Mouse (Mus musculus): ENCODE measurements at regions not wholly inside any gene's neighbourhood (a gene's known extent, or its start where the extent isn't known, plus 50 kb on each side); places are given as distances from the start of the nearest gene placed in this dataset.

DNA sequence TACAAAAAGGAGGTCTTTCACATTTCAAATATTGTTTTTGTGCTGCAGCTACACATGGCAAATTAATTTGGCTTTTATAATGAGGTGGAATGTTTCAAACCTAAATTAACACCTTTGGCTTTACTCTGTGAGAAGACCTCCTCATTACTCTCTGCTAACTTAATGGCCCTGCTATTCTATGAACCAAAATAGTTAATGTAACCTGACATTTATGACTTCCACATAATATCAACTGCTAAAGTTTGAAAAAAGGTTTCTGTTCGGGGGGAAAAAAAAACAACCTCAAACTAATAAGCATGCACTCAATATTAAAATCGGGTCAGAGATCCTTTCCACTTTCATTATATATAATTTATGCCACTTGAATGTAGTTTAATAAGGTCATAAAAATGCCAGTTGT, 197.2 kb upstream of the Cep162 start:
- DNase-seq, result no peak

- DNase-seq, result no peak
Measured at GRCm38 (mm10) chr9:87443467-87444235, 188.3 kb upstream of the Cep162 start.

- no peak for DNase-seq
Measured at GRCm38 (mm10) chr9:87432072-87432471, 176.7 kb upstream of the Cep162 start.

- DNase-seq, result no peak
Measured at GRCm38 (mm10) chr9:87431523-87431922, 176.2 kb upstream of the Cep162 start.

- peak; percentile 21 for DNase-seq
Measured at GRCm38 (mm10) chr9:87425201-87425600, 169.9 kb upstream of the Cep162 start.

DNA sequence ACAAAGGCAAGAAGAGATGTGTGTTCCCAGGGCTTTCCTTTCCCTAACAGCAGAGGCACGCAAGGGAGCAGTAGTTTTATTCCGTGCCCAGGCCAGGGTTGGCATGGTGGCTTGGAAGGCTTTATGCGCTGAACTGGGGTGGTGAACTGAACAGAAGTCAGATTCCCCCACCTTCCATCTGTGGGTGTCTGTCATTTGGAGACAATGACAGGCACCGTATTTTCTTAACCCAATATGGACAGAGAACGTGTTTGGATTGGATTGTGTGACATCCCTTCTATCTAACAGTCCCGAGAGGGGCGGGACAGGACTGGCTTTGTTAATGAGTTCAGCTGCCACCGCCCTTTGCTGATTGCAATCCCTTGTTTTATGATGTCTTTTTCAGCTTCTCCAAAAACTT, 165.8 kb upstream of the Cep162 start:
- DNase-seq, result no peak

- DNase-seq, result peak; percentile 8
Measured at GRCm38 (mm10) chr9:87419376-87419775, 164.0 kb upstream of the Cep162 start.

DNA sequence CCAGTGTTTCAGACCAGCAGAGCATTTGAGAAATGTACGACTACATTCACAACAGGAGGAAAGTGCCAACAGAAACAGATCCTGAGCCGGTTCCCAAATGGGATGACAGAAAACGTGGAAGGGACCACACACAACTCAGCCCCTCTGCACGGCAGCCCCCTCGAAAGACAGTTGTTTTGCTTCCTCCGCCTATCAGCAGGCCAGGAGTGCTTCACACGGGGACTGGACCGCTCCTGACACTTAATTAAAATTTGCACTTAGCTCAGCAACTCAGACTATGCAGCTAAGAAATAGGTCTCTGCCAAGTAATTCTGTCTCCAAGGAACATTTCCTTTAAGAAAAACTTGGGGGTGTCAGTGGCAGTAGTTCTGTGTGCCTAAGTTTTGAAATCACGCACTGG, 157.6 kb upstream of the Cep162 start:
- no peak for DNase-seq

- DNase-seq, result no peak
Measured at GRCm38 (mm10) chr9:87411044-87411443, 155.7 kb upstream of the Cep162 start.

DNA sequence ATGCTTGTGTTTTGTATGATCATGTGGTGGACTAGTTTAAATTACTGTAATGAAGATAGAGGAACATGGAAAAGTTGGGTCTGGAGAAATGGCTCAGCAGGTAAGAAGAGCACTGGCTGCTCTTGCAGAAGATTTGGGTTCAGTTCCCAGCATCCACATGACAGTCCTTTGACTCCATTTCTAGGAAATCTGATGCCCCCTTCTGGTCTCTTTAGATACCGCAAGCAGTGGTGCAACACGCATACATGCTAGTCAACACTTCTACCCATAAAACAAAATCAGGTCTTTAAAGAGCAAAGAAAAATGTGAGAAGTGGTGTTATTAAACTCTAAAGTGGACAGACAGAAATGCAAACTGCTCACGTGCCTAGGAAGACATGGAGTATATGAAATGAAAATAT, 154.4 kb upstream of the Cep162 start:
- DNase-seq, result no peak

DNA sequence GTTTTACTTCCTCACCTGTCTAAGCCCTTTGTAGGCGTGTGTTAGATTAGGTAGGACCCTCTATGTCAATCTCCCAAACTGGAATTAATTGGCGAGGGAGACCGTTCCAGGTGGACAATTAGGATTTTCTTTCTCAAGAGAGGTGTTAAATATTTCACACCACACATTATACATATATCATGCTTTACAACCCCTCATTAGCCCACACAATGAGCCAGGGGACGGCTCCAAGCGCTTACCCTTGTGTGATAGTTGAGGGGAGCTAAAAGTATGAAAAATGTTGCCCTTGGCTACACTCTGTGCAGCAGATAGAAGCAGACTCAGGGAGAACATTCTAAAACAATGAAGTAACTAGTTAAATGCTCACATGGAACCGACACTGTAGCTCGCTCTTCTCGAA, 153.5 kb upstream of the Cep162 start:
- DNase-seq, result no peak

DNA sequence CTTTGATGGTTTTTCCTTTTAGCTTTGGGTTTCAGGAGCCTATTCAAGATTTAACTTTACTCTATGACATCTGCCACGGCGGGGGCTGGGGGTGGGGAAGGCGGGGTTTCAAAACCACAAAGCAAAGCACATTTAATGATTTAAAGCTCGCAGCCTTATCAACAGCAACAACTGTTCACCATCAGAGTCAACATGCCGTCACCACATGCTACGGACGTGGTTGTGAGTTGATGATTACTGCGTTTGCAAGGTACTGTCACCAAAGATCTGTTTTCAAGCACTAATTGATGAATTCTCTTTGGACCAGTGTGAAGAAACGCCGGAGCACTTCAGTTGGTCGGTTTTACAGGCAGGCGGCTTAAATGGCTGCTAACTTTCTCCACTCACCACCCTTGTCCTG, 151.1 kb upstream of the Cep162 start:
- DNase-seq, result no peak

DNA sequence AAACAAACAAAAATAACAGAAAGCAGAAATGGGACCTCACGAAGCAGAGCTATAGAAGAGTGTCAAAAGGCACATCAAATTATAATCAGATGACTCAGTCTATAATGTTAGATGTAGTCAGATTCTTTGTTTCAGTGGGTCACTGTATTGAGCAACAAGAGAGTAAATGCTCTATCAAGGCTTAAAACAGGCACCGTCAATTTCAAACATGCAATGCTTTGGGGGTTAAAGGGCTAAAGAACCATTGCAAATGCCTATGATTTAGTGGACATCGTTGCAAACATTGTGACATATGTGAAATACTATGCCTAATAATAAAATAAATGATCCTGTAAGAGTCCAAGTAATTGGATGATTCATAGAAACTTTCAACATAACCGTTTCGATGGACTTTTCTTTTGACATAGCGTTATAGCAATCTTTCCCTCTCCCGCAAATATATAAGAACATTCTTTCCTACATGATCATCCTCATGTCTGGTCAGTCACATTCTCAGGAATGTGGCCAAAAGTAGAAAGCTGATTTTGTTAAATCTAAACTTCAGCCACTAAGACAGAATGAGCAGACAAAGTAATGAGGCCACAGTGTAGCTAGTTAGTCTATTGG, 149.9 kb upstream of the Cep162 start:
- no peak for DNase-seq

GRCm38 (mm10) chr9:87402010-87402409, 146.7 kb upstream of the Cep162 start:
- DNase-seq, result no peak

DNA sequence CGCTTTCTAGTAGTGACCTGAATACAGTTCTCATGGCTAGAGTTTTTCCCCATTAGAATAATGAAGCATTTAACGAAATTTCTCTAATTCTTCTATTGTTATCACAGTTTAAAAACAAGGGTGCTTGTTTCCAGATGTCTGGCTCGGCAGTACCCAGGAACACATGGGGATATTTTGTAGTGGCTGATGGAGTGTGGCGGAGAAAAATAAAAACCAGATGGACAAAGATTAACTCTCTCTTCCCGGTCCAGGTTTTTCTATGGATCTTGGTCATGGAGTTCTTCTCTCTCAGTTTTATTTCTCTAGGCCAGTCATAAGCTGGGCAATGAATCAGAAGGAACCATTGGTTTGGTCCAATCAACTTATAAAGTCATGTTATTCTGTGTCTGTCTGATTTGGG, 132.2 kb upstream of the Cep162 start:
- no peak for DNase-seq

- no peak for DNase-seq
Measured at GRCm38 (mm10) chr9:87383513-87383912, 128.2 kb upstream of the Cep162 start.

DNA sequence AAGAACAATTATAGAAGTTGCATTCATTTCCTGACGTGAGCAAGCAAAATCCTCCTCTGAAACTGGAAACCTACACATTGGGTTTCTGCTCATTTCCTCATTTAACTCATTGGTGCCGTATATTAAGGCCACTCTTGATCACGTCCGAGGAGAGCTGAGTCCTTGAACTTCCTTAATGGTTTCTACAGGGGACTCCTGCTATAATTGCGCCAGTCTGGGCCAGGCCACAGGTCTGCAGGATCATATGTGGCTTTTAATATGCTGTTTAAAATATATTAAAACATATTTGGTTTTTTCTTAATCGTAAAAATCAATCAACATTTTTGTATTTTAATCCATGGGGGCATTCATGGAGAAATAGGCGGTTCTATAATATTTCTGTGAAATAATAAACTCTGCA, 122.6 kb upstream of the Cep162 start:
- DNase-seq, result no peak

- DNase-seq, result no peak
Measured at GRCm38 (mm10) chr9:87376731-87377310, 121.5 kb upstream of the Cep162 start.

DNA sequence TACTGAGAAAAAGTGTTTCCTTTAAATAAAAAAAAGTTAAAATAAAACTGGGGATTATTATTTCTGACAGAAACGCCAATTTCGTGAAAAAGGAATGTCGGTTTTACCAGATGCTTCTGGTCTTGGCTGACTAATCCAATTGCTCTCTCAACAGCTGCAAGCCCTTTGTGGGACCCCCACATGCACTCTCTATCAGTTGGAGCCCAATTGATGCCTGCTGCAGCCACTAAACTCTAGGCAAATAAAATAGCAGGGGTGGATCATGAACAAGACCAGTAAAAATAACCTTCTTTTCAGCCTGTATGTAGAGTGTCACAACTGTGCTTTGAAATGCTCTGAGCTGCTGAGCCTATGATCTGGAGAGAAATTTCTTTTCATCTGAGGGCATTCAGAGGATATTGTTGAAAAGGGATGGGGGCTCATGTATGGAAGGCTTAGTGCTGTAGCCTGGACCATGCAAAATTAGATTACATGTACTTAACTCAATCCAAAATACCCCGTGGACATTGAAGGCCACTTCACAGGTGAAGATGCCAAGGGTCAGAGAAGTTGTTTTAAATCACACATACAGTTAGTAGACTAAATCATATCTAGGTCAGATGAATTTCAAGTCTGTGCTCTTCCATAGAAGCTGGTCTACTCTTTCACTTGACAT, 117.0 kb upstream of the Cep162 start:
- no peak for DNase-seq

DNA sequence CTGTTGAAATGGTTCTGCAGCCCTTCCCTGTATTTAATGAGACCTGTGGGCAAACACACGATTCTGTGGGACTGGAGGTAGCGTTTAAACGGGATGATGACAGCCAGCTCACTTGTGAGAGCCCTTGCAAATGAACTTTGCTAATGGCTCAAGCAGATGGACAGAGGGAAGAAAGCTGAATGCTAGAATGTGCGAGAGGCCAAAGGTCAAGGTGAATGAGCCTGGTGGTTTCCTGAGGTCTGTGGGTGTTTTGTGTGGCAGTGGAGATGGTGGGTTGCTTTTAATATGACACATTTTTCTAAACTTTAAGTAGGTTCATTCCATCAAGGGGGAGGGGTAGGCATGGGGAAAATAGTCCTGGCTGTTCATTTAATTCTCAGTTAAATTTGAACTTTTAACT, 113.7 kb upstream of the Cep162 start:
- DNase-seq, result no peak

- no peak for DNase-seq
Measured at GRCm38 (mm10) chr9:87347008-87347407, 91.7 kb upstream of the Cep162 start.

- DNase-seq, result no peak
Measured at GRCm38 (mm10) chr9:87346278-87346882, 91.0 kb upstream of the Cep162 start.

DNA sequence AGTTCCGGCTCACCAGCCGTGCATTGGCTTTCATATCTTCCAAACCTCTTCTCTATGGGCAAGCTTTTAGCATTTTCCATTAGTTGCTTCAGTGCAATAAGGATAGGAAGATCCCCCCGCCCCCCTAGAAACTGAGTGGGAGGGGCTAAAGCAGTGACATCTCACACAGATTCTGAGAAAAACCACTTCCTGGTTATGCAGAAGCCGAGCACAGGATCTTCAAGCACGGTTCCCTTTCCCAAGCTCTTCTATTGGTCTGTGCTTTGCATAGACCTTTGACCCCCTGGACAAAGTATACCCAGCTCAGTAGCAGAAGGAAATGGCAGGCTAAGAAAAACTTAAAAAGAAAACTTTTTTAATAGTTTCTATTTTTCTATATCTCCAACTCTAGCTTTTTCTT, 86.1 kb upstream of the Cep162 start:
- peak; percentile 8 for DNase-seq
